Mouse (Mus musculus): ENCODE data around the gene Babam2.
A peak's percentile ranks its signal among the peaks of the same experiment; 100 is the strongest.

Gene Babam2

GRCm38 (mm10) chr5:31713841-31714264 is 16.4 kb downstream of the Babam2 start:
- no peak for DNase-seq (ENCODE audit: low read depth)

- no peak for DNase-seq (ENCODE audit: low read depth)
These were observed 18.1 kb downstream of the Babam2 start for GRCm38 (mm10) chr5:31715486-31716150.

GRCm38 (mm10) chr5:31724519-31724918 is 27.0 kb downstream of the Babam2 start:
- DNase-seq (ENCODE audit: low read depth) = no peak

- no peak for DNase-seq (ENCODE audit: low read depth)
These were observed 28.4 kb downstream of the Babam2 start for GRCm38 (mm10) chr5:31725885-31726284.

GRCm38 (mm10) chr5:31727456-31727855 is 30.0 kb downstream of the Babam2 start:
- peak; percentile 23 for DNase-seq (ENCODE audit: low read depth)

GRCm38 (mm10) chr5:31732644-31733338 is 35.3 kb downstream of the Babam2 start:
- no peak for DNase-seq (ENCODE audit: low read depth)

- no peak for DNase-seq (ENCODE audit: low read depth)
These were observed 44.4 kb downstream of the Babam2 start for GRCm38 (mm10) chr5:31741931-31742330.

- no peak for DNase-seq (ENCODE audit: low read depth)
These were observed 45.1 kb downstream of the Babam2 start for GRCm38 (mm10) chr5:31742521-31743031.

- no peak for DNase-seq (ENCODE audit: low read depth)
These were observed 51.9 kb downstream of the Babam2 start for GRCm38 (mm10) chr5:31749401-31749800.

- no peak for DNase-seq (ENCODE audit: low read depth)
These were observed 52.9 kb downstream of the Babam2 start for GRCm38 (mm10) chr5:31750231-31750925.

- no peak for DNase-seq (ENCODE audit: low read depth)
These were observed 53.5 kb downstream of the Babam2 start for GRCm38 (mm10) chr5:31750955-31751354.

- no peak for DNase-seq (ENCODE audit: low read depth)
These were observed 57.1 kb downstream of the Babam2 start for GRCm38 (mm10) chr5:31754634-31755033.

GRCm38 (mm10) chr5:31755255-31755654 is 57.8 kb downstream of the Babam2 start:
- DNase-seq (ENCODE audit: low read depth) = no peak

GRCm38 (mm10) chr5:31758310-31759091 is 61.0 kb downstream of the Babam2 start:
- no peak for DNase-seq (ENCODE audit: low read depth)

GRCm38 (mm10) chr5:31761836-31762235 is 64.4 kb downstream of the Babam2 start:
- no peak for DNase-seq (ENCODE audit: low read depth)

GRCm38 (mm10) chr5:31762773-31763172 is 65.3 kb downstream of the Babam2 start:
- no peak for DNase-seq (ENCODE audit: low read depth)

- DNase-seq (ENCODE audit: low read depth) = no peak
These were observed 68.3 kb downstream of the Babam2 start for GRCm38 (mm10) chr5:31765824-31766223.

GRCm38 (mm10) chr5:31766841-31767542 is 69.5 kb downstream of the Babam2 start:
- peak; percentile 32 for DNase-seq (ENCODE audit: low read depth)

GRCm38 (mm10) chr5:31771486-31771885 is 74.0 kb downstream of the Babam2 start:
- DNase-seq (ENCODE audit: low read depth) = no peak

- no peak for DNase-seq (ENCODE audit: low read depth)
These were observed 74.4 kb downstream of the Babam2 start for GRCm38 (mm10) chr5:31771921-31772320.

- DNase-seq (ENCODE audit: low read depth) = no peak
These were observed 77.5 kb downstream of the Babam2 start for GRCm38 (mm10) chr5:31774976-31775375.
